In the genomic region with DNA sequence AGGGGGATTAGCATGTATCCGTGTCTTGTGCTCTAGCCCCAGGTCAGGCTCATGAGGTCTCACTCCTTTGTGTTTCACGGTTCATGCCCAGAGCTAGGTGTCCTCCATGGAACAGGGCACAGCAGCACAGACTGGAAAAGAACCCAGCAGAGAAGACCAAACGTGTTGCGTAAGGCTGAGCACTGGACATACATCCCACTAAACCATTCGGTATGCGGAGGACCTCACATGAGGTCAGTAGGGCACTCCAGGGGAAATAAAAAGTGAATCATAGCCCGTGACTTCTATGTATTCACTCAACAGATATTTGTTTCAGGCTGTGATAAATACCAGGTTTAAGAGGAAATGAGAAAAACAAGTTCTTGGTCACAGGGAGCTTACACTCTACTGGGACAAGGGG, we compare ENCODE assay signal across 19 mouse cellular contexts. TPM values are rescaled to one million over a fixed set of nuclear protein-coding genes. Genes with fewer than 3 reads are reported as not detected.
DNase-seq lines count a peak whose midpoint lies in the region; ATAC-seq and TF ChIP-seq lines count a peak whose summit lies in the region.
"Had no signal": no experiment of that assay in that cellular context is flagged by ENCODE, and none has a peak within 500 bp of the region (broad histone marks: within the 10 kb centered on the region; RNA-seq: fewer than 3 reads in every experiment).

No protein-coding gene starts in this region.

- no peaks in the 10 kb centered on the region for H3K36me3 ChIP-seq in liver, embryonic 13.5 days
- H3K36me3 ChIP-seq in liver, embryonic 11.5 days (ENCODE audit: control insufficient read depth, insufficient read depth, low read length), result no peaks in the 10 kb centered on the region
- no peaks in the 10 kb centered on the region for H3K36me3 ChIP-seq in stomach, postnatal 0 days (ENCODE audit: control insufficient read depth, insufficient read depth, low read length)
- H3K36me3 ChIP-seq in midbrain, embryonic 16.5 days (ENCODE audit: control insufficient read depth, insufficient read depth, low read length), result no peaks in the 10 kb centered on the region
- H3K36me3 ChIP-seq: hindbrain, embryonic 15.5 days; limb, embryonic 10.5 days; midbrain, embryonic 12.5 days had no signal

- no peak for DNase-seq in liver, embryonic 13.5 days
- DNase-seq in liver, embryonic 11.5 days (ENCODE audit: low spot score), result no peak
- DNase-seq in 416B (ENCODE audit: low read depth) (peak; percentile 54), adipocyte (ENCODE audit: low spot score) (peak; percentile 39)
- no peak for DNase-seq in stomach, postnatal 0 days (ENCODE audit: low spot score)
- no peak for DNase-seq in heart, postnatal 4 days
- DNase-seq: adrenal gland, postnatal 10 days; cerebellum, adult 8-10 months; kidney, adult 9 months; kidney, postnatal 14 days; right cerebral cortex, postnatal 14 days; spleen, adult 18-20 months; thymus, postnatal 14 days had no signal

- no peak overlapping the region for H3K4me2 ChIP-seq in liver, embryonic 13.5 days
- H3K4me2 ChIP-seq in liver, embryonic 11.5 days, result no peak overlapping the region
- no peak overlapping the region for H3K4me2 ChIP-seq in stomach, postnatal 0 days (replicated peaks; ENCODE audit: low read depth)
- no peak overlapping the region for H3K4me2 ChIP-seq in midbrain, embryonic 16.5 days (ENCODE audit: low read length)
- H3K4me2 ChIP-seq: forebrain, embryonic 13.5 days; hindbrain, embryonic 15.5 days; midbrain, embryonic 12.5 days had no signal

- TF ChIP-seq EP300 in stomach, postnatal 0 days (optimal IDR thresholded peaks at IDR 0.05), result no peak

- ATAC-seq in liver, embryonic 13.5 days (ENCODE audit: low read depth), result 0 out of 2 replicates have a peak, but pooled peaks have one; percentile 35
- ATAC-seq in liver, embryonic 11.5 days (replicated peaks; ENCODE audit: low FRiP score), result no peak
- ATAC-seq in stomach, postnatal 0 days (ENCODE audit: low FRiP score, low TSS enrichment), result peak; percentile 40
- ATAC-seq in midbrain, embryonic 16.5 days, result no peak
- ATAC-seq: CD4-positive, CD25-positive, alpha-beta regulatory T cell, adult 4 months; forebrain, embryonic 13.5 days had no signal

- TF ChIP-seq CTCF in stomach, postnatal 0 days (IDR thresholded peaks at IDR 0.05; ENCODE audit: low read depth), result no peak

- H3K27ac ChIP-seq in liver, embryonic 13.5 days, result no peak overlapping the region
- H3K27ac ChIP-seq in liver, embryonic 11.5 days (ENCODE audit: low read depth, low read length), result no peak overlapping the region
- 0 out of 2 replicates have a peak overlapping the region, but pooled peaks have one; percentile 45 for H3K27ac ChIP-seq in stomach, postnatal 0 days (replicated peaks)
- no peak overlapping the region for H3K27ac ChIP-seq in midbrain, embryonic 16.5 days (ENCODE audit: low read length)
- H3K27ac ChIP-seq: forebrain, embryonic 13.5 days; hindbrain, embryonic 15.5 days; midbrain, embryonic 12.5 days had no signal

- peaks cover 14% of the 10 kb centered on the region; the same call in 1 of the 2 replicates for H3K27me3 ChIP-seq in liver, embryonic 13.5 days
- H3K27me3 ChIP-seq in liver, embryonic 11.5 days (replicated peaks; ENCODE audit: control insufficient read depth, insufficient read depth, low read length), result peaks cover 7% of the 10 kb centered on the region; the same call in 1 of the 2 replicates
- H3K27me3 ChIP-seq in stomach, postnatal 0 days (ENCODE audit: control insufficient read depth, insufficient read depth, low read length), result no peaks in the 10 kb centered on the region
- no peaks in the 10 kb centered on the region for H3K27me3 ChIP-seq in midbrain, embryonic 16.5 days (ENCODE audit: control insufficient read depth, insufficient read depth, low read depth, low read length)
- H3K27me3 ChIP-seq: hindbrain, embryonic 15.5 days had no signal

- H3K4me3 ChIP-seq in liver, embryonic 13.5 days (replicated peaks), result no peak overlapping the region
- H3K4me3 ChIP-seq in liver, embryonic 11.5 days (ENCODE audit: low read depth, low read length), result no peak overlapping the region
- no peak overlapping the region for H3K4me3 ChIP-seq in stomach, postnatal 0 days (ENCODE audit: low read depth, low read length)
- H3K4me3 ChIP-seq in midbrain, embryonic 16.5 days (ENCODE audit: low read depth, low read length), result no peak overlapping the region
- H3K4me3 ChIP-seq: forebrain, embryonic 13.5 days; hindbrain, embryonic 15.5 days; limb, embryonic 10.5 days; midbrain, embryonic 12.5 days had no signal

- H3K4me1 ChIP-seq in liver, embryonic 13.5 days (replicated peaks), result peaks cover 38% of the 10 kb centered on the region
- H3K4me1 ChIP-seq in liver, embryonic 11.5 days (replicated peaks; ENCODE audit: control insufficient read depth, insufficient read depth, low read length), result peaks cover 21% of the 10 kb centered on the region
- no peaks in the 10 kb centered on the region; the same call in 1 of the 2 replicates for H3K4me1 ChIP-seq in stomach, postnatal 0 days (replicated peaks; ENCODE audit: control insufficient read depth, insufficient read depth)
- peaks cover 26% of the 10 kb centered on the region for H3K4me1 ChIP-seq in midbrain, embryonic 16.5 days (ENCODE audit: control insufficient read depth, insufficient read depth, low read length)

- WGBS in liver, embryonic 13.5 days (ENCODE audit: insufficient replicate concordance), result 64% methylated on average over 7 of the region's 7 CpGs
- 70% methylated on average over 7 of the region's 7 CpGs for WGBS in liver, embryonic 11.5 days
- WGBS in stomach, postnatal 0 days, result 74% methylated on average over 7 of the region's 7 CpGs
- whole genome bisulfite sequencing in midbrain, embryonic 16.5 days, result 86% methylated on average over 7 of the region's 7 CpGs

- H3K9me3 ChIP-seq in liver, embryonic 13.5 days (replicated peaks), result no peaks in the 10 kb centered on the region
- no peaks in the 10 kb centered on the region for H3K9me3 ChIP-seq in liver, embryonic 11.5 days (ENCODE audit: control insufficient read depth, low read length)
- H3K9me3 ChIP-seq in stomach, postnatal 0 days (ENCODE audit: control insufficient read depth, low read length), result no peaks in the 10 kb centered on the region
- no peaks in the 10 kb centered on the region for H3K9me3 ChIP-seq in midbrain, embryonic 16.5 days (replicated peaks; ENCODE audit: control insufficient read depth, low read length, poor library complexity, severe bottlenecking)
- H3K9me3 ChIP-seq: forebrain, embryonic 13.5 days; hindbrain, embryonic 15.5 days; limb, embryonic 10.5 days; midbrain, embryonic 12.5 days had no signal

- H3K9ac ChIP-seq in liver, embryonic 13.5 days, result no peak overlapping the region
- no peak overlapping the region for H3K9ac ChIP-seq in liver, embryonic 11.5 days (ENCODE audit: low read depth, low read length)
- no peak overlapping the region for H3K9ac ChIP-seq in stomach, postnatal 0 days (ENCODE audit: low read length)
- no peak overlapping the region for H3K9ac ChIP-seq in midbrain, embryonic 16.5 days (ENCODE audit: low read depth, low read length)
- H3K9ac ChIP-seq: forebrain, embryonic 13.5 days; hindbrain, embryonic 15.5 days; midbrain, embryonic 12.5 days had no signal

RNA-seq across cellular contexts. Expression of a gene that starts 23.6 kb away (rescaled TPM):
- polyA plus RNA-seq in liver, embryonic 13.5 days (2015; fragmentation: Nextera tagmentation; extraction: Ambion mirVana), result 1.6 and 1.9 TPM in 2 replicates
- 6.7 and 7.3 TPM in 2 replicates for polyA plus RNA-seq in liver, embryonic 11.5 days (2014; fragmentation: Nextera tagmentation; extraction: Ambion mirVana)
- polyA plus RNA-seq in stomach, postnatal 0 days (2015; fragmentation: Nextera tagmentation; extraction: Ambion mirVana), result 7.3 and 11.2 TPM in 2 replicates
- polyA plus RNA-seq in midbrain, embryonic 16.5 days (2015; fragmentation: Nextera tagmentation; extraction: Ambion mirVana), result 4.8 and 4.9 TPM in 2 replicates
- total RNA-seq in heart, postnatal 4 days (2021), result 10 to 100 TPM; 26.1 to 26.6 TPM

Comparison
In these comparisons a context has a peak if more than half of its experiments do, and no peak if none do; other contexts are left out.
1. ATAC-seq: peak in liver, embryonic 13.5 days (single experiment) and stomach, postnatal 0 days (single experiment); none in liver, embryonic 11.5 days (single experiment) and midbrain, embryonic 16.5 days (single experiment).
2. DNase-seq: peak in 416B (single experiment) and adipocyte (single experiment); none in liver, embryonic 13.5 days (single experiment), liver, embryonic 11.5 days (single experiment), stomach, postnatal 0 days (single experiment) and heart, postnatal 4 days (single experiment).